Mouse (Mus musculus): Measurements from ENCODE around the gene Nkg7. TPM values are rescaled to one million over a fixed set of nuclear protein-coding genes. Genes with fewer than 3 reads are reported as not detected.

The Nkg7 gene
- polyA plus RNA-seq, 1 experiment: 43.6 TPM

DNA sequence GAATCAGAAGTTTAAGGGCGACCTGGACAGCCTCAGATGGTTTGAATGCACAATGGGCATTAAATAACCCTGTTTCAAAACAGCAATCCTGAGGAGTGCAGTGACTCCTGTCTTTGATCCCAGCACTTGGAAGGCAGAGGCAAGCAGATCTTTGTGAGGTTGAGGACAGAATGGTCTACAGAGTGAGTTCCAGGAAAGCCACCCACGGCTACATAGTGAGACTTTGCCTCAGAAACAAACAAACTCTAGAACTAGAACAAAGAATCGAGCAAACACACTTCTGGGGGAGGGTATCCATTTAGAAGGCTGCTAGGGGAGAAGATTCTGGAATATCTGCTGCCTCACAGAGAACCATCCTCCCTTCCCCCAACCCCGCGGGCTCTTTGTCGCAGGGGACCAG lies 3.6 kb downstream of the Nkg7 start, which contains the start of gene Cldnd2:
Gene Cldnd2 (plus strand): TSS at position 301 of the 400 bp plus-strand sequence.
- no peak within 1 kb of the TSS for H3K4me3 ChIP-seq (replicated peaks; ENCODE audit: control insufficient read depth, low read depth, low read length)
- no peak for TF ChIP-seq POLR2A (IDR thresholded peaks at IDR 0.05; ENCODE audit: borderline replicate concordance, control insufficient read depth, low read depth, low read length)
- TF ChIP-seq CTCF (IDR thresholded peaks at IDR 0.05; ENCODE audit: control insufficient read depth, insufficient read depth, low read length): no peak
- WGBS: 69% methylated on average over 6 of the region's 6 CpGs
- peaks cover 7% of the 10 kb centered on the region; the same call in 1 of the 2 replicates for H3K4me1 ChIP-seq (ENCODE audit: control insufficient read depth, insufficient read depth, low read length)
- H3K27ac ChIP-seq (ENCODE audit: control insufficient read depth, insufficient read depth, low read depth, low read length, poor library complexity): 0 out of 2 replicates have a peak within 1 kb of the TSS, but pooled peaks have one; percentile 25

DNA sequence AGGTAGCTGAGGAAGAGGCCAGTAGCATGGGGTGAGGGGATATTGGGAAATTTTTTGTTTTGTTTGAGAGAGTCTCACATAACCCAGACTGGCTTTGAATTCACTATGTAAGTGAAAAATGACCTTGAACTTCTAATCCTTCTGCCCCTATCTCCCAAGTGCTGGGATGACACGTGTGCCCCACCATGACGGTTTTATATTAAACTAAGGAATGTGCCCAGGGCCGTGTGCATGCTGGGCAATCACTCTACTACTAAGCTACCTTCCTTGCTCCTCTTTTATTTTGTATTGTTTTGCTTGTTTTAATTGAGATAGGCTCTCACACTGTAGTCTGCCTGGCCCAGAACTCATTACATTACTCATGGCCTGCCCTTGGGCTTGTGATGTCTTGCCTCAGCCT lies 4.2 kb downstream of the Nkg7 start:
- Histone ChIP-seq H3K4me1 (ENCODE audit: control insufficient read depth, insufficient read depth, low read length) (peaks cover 7% of the 10 kb centered on the region; the same call in 1 of the 2 replicates), H3K27ac (ENCODE audit: control insufficient read depth, insufficient read depth, low read depth, low read length, poor library complexity) (no peak overlapping the region), H3K4me3 (replicated peaks; ENCODE audit: control insufficient read depth, low read depth, low read length) (no peak overlapping the region)
- TF ChIP-seq CTCF (IDR thresholded peaks at IDR 0.05; ENCODE audit: control insufficient read depth, insufficient read depth, low read length) (no peak), POLR2A (IDR thresholded peaks at IDR 0.05; ENCODE audit: borderline replicate concordance, control insufficient read depth, low read depth, low read length) (no peak)
- 60% methylated on average over 3 of the region's 3 CpGs for WGBS

DNA sequence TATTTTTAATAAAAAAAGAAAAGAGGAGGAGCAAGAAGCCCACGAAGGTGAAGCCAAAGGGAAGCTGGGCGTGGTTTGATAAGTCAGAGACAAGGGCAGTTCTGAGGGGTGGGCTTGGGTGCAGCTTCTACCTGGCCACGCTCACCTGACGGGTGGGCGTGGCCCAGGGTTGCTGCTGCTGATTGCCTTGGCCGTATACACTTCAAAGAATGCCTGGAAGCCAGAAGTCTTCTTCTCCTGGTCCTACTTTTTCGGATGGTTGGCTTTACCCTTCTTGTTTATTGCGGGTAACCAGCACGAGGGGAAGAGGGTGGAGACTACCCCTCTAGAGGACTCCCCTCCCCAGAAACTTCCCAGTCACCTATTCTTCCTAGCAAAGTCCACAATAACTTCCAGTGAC lies 5.8 kb downstream of the Nkg7 start:
- H3K27ac ChIP-seq (ENCODE audit: control insufficient read depth, insufficient read depth, low read depth, low read length, poor library complexity): peak overlapping the region; percentile 75
- peak overlapping the region; percentile 90 for H3K4me3 ChIP-seq (replicated peaks; ENCODE audit: control insufficient read depth, low read depth, low read length)
- H3K4me1 ChIP-seq (ENCODE audit: control insufficient read depth, insufficient read depth, low read length): peaks cover 4% of the 10 kb centered on the region; the same call in 1 of the 2 replicates
- 5% methylated on average over 9 of the region's 9 CpGs for whole genome bisulfite sequencing
- TF ChIP-seq CTCF (IDR thresholded peaks at IDR 0.05; ENCODE audit: control insufficient read depth, insufficient read depth, low read length) (no peak), POLR2A (IDR thresholded peaks at IDR 0.05; ENCODE audit: borderline replicate concordance, control insufficient read depth, low read depth, low read length) (no peak)

DNA sequence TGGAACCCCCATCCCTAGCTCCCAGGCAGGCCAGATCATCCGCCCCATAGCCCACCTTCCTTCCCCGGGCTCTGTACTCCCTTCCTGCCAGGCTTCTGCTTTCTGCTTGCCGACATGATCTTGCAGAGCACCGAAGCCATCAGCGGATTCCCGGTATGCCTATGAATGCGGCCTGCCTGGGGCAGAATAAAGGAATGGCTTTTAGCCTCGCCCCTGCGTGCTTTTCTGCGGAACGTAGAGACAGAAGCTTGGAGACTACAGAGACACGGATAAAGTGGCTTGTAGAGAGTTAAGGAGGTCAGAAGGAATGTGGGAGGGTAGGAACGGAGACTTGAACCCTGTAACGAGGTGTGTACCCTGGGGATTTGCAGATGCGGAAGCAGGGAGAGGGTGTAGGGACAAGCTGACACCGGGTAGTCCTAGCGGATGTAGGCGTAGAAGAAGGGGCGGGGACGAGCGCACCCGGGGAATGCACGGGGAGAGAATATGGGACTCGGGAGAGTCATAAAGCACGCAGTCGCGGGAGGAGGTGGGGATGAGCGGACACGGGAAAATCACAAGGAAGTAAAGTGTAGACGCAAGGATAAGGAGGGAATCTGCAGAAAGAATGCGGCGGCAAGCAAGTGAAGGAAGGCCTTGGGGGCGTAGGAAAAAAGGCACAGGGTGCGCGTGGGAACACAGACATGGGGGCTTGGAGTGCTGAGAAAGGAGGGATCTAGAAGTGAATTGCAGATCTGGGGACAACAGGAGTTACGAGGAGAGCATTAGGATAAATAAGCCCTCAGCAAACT lies 6.4 kb downstream of the Nkg7 start:
- under 1% methylated on average over 36 of the region's 36 CpGs for WGBS
- Histone ChIP-seq H3K4me3 (replicated peaks; ENCODE audit: control insufficient read depth, low read depth, low read length) (peak overlapping the region; percentile 90), H3K4me1 (ENCODE audit: control insufficient read depth, insufficient read depth, low read length) (peaks cover 4% of the 10 kb centered on the region; the same call in 1 of the 2 replicates), H3K27ac (ENCODE audit: control insufficient read depth, insufficient read depth, low read depth, low read length, poor library complexity) (peak overlapping the region; percentile 75)
- TF ChIP-seq CTCF (IDR thresholded peaks at IDR 0.05; ENCODE audit: control insufficient read depth, insufficient read depth, low read length) (no peak), POLR2A (IDR thresholded peaks at IDR 0.05; ENCODE audit: borderline replicate concordance, control insufficient read depth, low read depth, low read length) (peak; percentile 78)

DNA sequence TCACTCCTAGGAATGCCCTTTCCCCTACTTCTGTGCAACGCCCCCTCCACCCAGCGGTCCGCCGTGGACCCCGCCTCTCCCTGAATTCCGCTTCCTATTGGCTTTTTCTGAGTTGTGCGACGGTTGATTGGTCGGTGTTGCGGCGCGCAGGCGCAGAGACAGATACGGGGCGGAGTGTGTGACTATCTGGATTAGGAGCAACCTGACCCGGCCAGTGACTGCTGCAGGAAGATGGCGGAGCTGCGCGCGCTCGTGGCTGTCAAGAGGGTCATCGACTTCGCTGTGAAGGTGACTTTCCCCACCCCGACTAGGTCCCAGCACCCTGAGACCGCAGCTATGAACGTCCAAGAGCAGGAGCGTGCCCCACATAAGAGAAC lies 7.0 kb downstream of the Nkg7 start, which contains the start of the genes Etfb and Gm45233:
Gene Etfb (plus strand): TSS at position 167 of the 377 bp plus-strand sequence.
Gene Gm45233 (plus strand): TSS at position 212 of the 377 bp plus-strand sequence.
- Histone ChIP-seq H3K4me3 (replicated peaks; ENCODE audit: control insufficient read depth, low read depth, low read length) (peak within 1 kb of the TSS; percentile 90), H3K4me1 (ENCODE audit: control insufficient read depth, insufficient read depth, low read length) (peaks cover 4% of the 10 kb centered on the region; the same call in 1 of the 2 replicates), H3K27ac (ENCODE audit: control insufficient read depth, insufficient read depth, low read depth, low read length, poor library complexity) (peak within 1 kb of the TSS; percentile 75)
- under 1% methylated on average over 27 of the region's 27 CpGs for WGBS
- TF ChIP-seq POLR2A (IDR thresholded peaks at IDR 0.05; ENCODE audit: borderline replicate concordance, control insufficient read depth, low read depth, low read length) (peak; percentile 96), CTCF (IDR thresholded peaks at IDR 0.05; ENCODE audit: control insufficient read depth, insufficient read depth, low read length) (0 out of 2 replicates have a peak, but pooled peaks have one; percentile 8)

DNA sequence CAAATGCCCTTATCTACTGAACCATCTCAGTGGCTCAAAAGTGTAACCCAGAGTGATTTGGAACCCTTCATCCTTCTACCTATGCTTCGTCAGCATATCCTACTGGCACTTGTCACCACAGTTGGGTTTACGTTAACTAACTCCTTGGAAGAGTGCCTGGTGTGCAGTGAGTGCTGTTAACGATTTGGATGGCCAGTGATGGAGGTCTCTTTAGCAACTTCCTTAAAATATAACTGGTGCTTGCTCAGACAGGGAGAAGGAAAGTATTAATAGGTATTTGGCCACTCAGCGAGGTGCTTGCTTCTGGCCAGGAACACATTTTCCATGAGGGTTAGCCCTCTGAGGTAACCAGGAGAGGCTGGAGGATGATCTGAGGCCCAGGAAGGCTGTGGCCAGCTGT lies 10.9 kb downstream of the Nkg7 start:
- Histone ChIP-seq H3K27ac (ENCODE audit: control insufficient read depth, insufficient read depth, low read depth, low read length, poor library complexity) (no peak overlapping the region), H3K4me3 (replicated peaks; ENCODE audit: control insufficient read depth, low read depth, low read length) (no peak overlapping the region), H3K4me1 (ENCODE audit: control insufficient read depth, insufficient read depth, low read length) (no peaks in the 10 kb centered on the region; the same call in 1 of the 2 replicates)
- WGBS: 19% methylated on average over 4 of the region's 4 CpGs
- TF ChIP-seq CTCF (IDR thresholded peaks at IDR 0.05; ENCODE audit: control insufficient read depth, insufficient read depth, low read length) (no peak), POLR2A (IDR thresholded peaks at IDR 0.05; ENCODE audit: borderline replicate concordance, control insufficient read depth, low read depth, low read length) (no peak)

DNA sequence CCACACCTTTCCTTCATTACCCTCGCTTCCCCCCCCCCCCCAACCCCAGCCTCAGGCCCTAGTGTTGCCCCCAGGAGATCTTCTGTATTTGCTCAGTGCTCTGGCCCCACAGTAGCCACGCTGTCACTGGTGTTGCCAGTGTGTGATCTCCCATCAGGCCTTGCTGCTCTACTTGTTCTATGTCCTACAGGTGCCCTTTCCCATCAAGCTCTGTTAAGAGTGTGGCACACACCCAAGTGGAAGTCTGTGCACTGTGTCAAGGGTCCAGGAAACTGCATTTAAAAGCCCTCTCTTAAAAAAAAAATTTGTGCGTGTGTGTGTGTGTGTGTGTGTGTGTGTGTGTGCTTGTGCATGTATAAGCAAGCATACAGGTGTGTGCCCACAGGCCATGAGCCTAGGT lies 11.4 kb downstream of the Nkg7 start:
- H3K4me3 ChIP-seq (replicated peaks; ENCODE audit: control insufficient read depth, low read depth, low read length): no peak overlapping the region
- H3K27ac ChIP-seq (ENCODE audit: control insufficient read depth, insufficient read depth, low read depth, low read length, poor library complexity): no peak overlapping the region
- WGBS: 43% methylated on average over 3 of the region's 3 CpGs
- no peak for TF ChIP-seq CTCF (IDR thresholded peaks at IDR 0.05; ENCODE audit: control insufficient read depth, insufficient read depth, low read length)
- TF ChIP-seq POLR2A (IDR thresholded peaks at IDR 0.05; ENCODE audit: borderline replicate concordance, control insufficient read depth, low read depth, low read length): no peak
- H3K4me1 ChIP-seq (ENCODE audit: control insufficient read depth, insufficient read depth, low read length): no peaks in the 10 kb centered on the region; the same call in 1 of the 2 replicates

DNA sequence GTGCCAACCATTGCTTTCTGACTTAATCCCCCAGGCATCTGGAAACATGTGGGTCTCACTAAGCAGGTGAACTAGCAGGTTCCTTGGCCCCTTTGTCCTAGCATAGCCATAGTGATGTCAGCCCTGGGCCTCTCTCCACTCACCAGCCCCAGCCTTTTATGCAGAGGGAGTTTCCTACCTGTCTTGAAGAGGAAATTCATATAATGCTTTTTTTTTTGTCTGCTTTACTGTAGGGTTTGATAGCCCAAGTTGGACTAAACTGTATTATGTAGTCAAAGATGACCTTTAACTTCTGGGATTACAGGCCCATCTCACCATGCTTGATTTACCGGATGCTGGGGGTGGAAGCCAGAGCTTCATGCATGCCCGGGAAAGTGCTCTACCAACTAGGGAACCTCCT lies 12.9 kb downstream of the Nkg7 start:
- 90% methylated on average over 2 of the region's 2 CpGs for WGBS
- TF ChIP-seq POLR2A (IDR thresholded peaks at IDR 0.05; ENCODE audit: borderline replicate concordance, control insufficient read depth, low read depth, low read length) (no peak), CTCF (IDR thresholded peaks at IDR 0.05; ENCODE audit: control insufficient read depth, insufficient read depth, low read length) (no peak)
- Histone ChIP-seq H3K4me1 (ENCODE audit: control insufficient read depth, insufficient read depth, low read length) (no peaks in the 10 kb centered on the region; the same call in 1 of the 2 replicates), H3K4me3 (replicated peaks; ENCODE audit: control insufficient read depth, low read depth, low read length) (no peak overlapping the region), H3K27ac (ENCODE audit: control insufficient read depth, insufficient read depth, low read depth, low read length, poor library complexity) (no peak overlapping the region)
